Mouse (Mus musculus) ovary, adult 10 weeks (tissue): ENCODE measurements around the gene Mrpl12. TPM values are rescaled to one million over a fixed set of nuclear protein-coding genes. Genes with fewer than 3 reads are reported as not detected.

Experiments used
- polyA plus RNA-seq: library from polyadenylated mRNA; stranded (reverse); fragments of 350-450 nt; fragmentation: Illumina TruSeq; extraction: RNeasy Lipid Tissue Mini Kit (QIAGEN cat#74804); gene quantifications from one replicate; pipeline ENCODE4 v1.2.3, GENCODE M21; 2014

The Mrpl12 gene
- polyA plus RNA-seq: 1.2 TPM

GRCm38 (mm10) chr11:120484265-120484981 is at the start of gene Mrpl12:
Gene Mrpl12, plus strand, starts transcription at chr11:120484613.

GRCm38 (mm10) chr11:120437152-120437856 is 47.1 kb upstream of the Mrpl12 start, which contains the start of gene Nploc4:
Gene Nploc4, minus strand, starts transcription at chr11:120437708.

GRCm38 (mm10) chr11:120442344-120442743 is 42.1 kb upstream of the Mrpl12 start, which contains the start of gene Tspan10:
Gene Tspan10, plus strand, starts transcription at chr11:120442644.

GRCm38 (mm10) chr11:120453306-120453705 is 31.1 kb upstream of the Mrpl12 start, which contains the start of gene Pde6g:
Gene Pde6g, minus strand, starts transcription at chr11:120453500.

GRCm38 (mm10) chr11:120457772-120458751 is 26.4 kb upstream of the Mrpl12 start, which contains the start of the genes Oxld1 and Ccdc137:
Gene Oxld1, minus strand, starts transcription at chr11:120458068.
Gene Ccdc137, plus strand, starts transcription at chr11:120458115.

GRCm38 (mm10) chr11:120467051-120467735 is 17.2 kb upstream of the Mrpl12 start, which contains the start of gene Arl16:
Gene Arl16, minus strand, starts transcription at chr11:120467607.

GRCm38 (mm10) chr11:120491317-120492023 is 7.1 kb downstream of the Mrpl12 start, which contains the start of gene Slc25a10:
Gene Slc25a10, plus strand, starts transcription at chr11:120491840.

GRCm38 (mm10) chr11:120530085-120530964 is 45.9 kb downstream of the Mrpl12 start, which contains the start of gene Gcgr:
Gene Gcgr, plus strand, starts transcription at chr11:120530699.

Other genes with a start within 250 kb of the Mrpl12 start
- gene Actg1, start 136.1 kb upstream of the Mrpl12 start, polyA plus RNA-seq: 659 TPM
- gene Fscn2, start 123.1 kb upstream of the Mrpl12 start, polyA plus RNA-seq: not detected
- gene Faap100, start 105.8 kb upstream of the Mrpl12 start, polyA plus RNA-seq: not detected
- gene Nploc4, start 46.9 kb upstream of the Mrpl12 start, polyA plus RNA-seq: 22.0 TPM
- not detected for gene Tspan10, start 42.0 kb upstream of the Mrpl12 start, polyA plus RNA-seq
- gene Pde6g, start 31.1 kb upstream of the Mrpl12 start, polyA plus RNA-seq: not detected
- 1.5 TPM for gene Oxld1, start 26.5 kb upstream of the Mrpl12 start, polyA plus RNA-seq
- 14.0 TPM for gene Ccdc137, start 26.5 kb upstream of the Mrpl12 start, polyA plus RNA-seq
- 9.9 TPM for gene Arl16, start 17.0 kb upstream of the Mrpl12 start, polyA plus RNA-seq
- gene Slc25a10, start 7.2 kb downstream of the Mrpl12 start, polyA plus RNA-seq: not detected
- gene Gcgr, start 46.1 kb downstream of the Mrpl12 start, polyA plus RNA-seq: not detected
- 1.5 TPM for gene Mcrip1, start 65.1 kb downstream of the Mrpl12 start, polyA plus RNA-seq
- gene Ppp1r27, start 66.5 kb downstream of the Mrpl12 start, polyA plus RNA-seq: not detected
- gene P4hb, start 88.6 kb downstream of the Mrpl12 start, polyA plus RNA-seq: 235 TPM
- gene Arhgdia, start 97.0 kb downstream of the Mrpl12 start, polyA plus RNA-seq: 29.1 TPM
- 37.9 TPM for gene Alyref, start 113.8 kb downstream of the Mrpl12 start, polyA plus RNA-seq
- gene Anapc11, start 113.8 kb downstream of the Mrpl12 start, polyA plus RNA-seq: 5.8 TPM
- not detected for gene Npb, start 123.9 kb downstream of the Mrpl12 start, polyA plus RNA-seq
- gene Pcyt2, start 133.3 kb downstream of the Mrpl12 start, polyA plus RNA-seq: 3.4 TPM
- 3.2 TPM for gene Sirt7, start 140.6 kb downstream of the Mrpl12 start, polyA plus RNA-seq
- 10.4 TPM for gene Mafg, start 149.0 kb downstream of the Mrpl12 start, polyA plus RNA-seq
- gene Pycr1, start 159.2 kb downstream of the Mrpl12 start, polyA plus RNA-seq: 1.6 TPM
- not detected for gene Myadml2, start 163.5 kb downstream of the Mrpl12 start, polyA plus RNA-seq
- not detected for gene Notum, start 176.6 kb downstream of the Mrpl12 start, polyA plus RNA-seq
- gene Aspscr1, start 188.4 kb downstream of the Mrpl12 start, polyA plus RNA-seq: 0.77 TPM
- not detected for gene Cenpx, start 229.1 kb downstream of the Mrpl12 start, polyA plus RNA-seq
- 0.40 TPM for gene Lrrc45, start 229.3 kb downstream of the Mrpl12 start, polyA plus RNA-seq
- not detected for gene Rac3, start 236.9 kb downstream of the Mrpl12 start, polyA plus RNA-seq
- not detected for gene Dcxr, start 242.7 kb downstream of the Mrpl12 start, polyA plus RNA-seq
- gene Cbr2, start 247.5 kb downstream of the Mrpl12 start, polyA plus RNA-seq: not detected